Mouse (Mus musculus) lung, embryonic 15.5 days (tissue): Measurements from ENCODE around the gene Gng10. TPM values are rescaled to one million over a fixed set of nuclear protein-coding genes. Genes with fewer than 3 reads are reported as not detected.

Experiments
- ATAC-seq: fragments of 200-750 bp; cut with Nextera tagmentation; 2 replicates; pipeline ENCODE4 v1.8.0; 2017; ENCODE audit warnings: moderate number of reproducible peaks, borderline replicate concordance; ENCODE audit not compliant: low FRiP score, low TSS enrichment; ENCODE audit errors: extremely low read depth
- H3K27ac ChIP-seq: fragments of 300-500 bp; sonication (generic); 2 replicates; pipeline ENCODE4 v1.5.1; 2015; ENCODE audit warnings: moderate library complexity, mild to moderate bottlenecking, inconsistent platforms
- H3K27me3 ChIP-seq: fragments of 300-500 bp; sonication (generic); 2 replicates; pipeline ENCODE4 v1.6.1; 2015; ENCODE audit warnings: inconsistent platforms
- H3K36me3 ChIP-seq: fragments of 300-500 bp; sonication (generic); 2 replicates; pipeline ENCODE4 v1.6.1; 2015; ENCODE audit warnings: inconsistent platforms
- H3K4me1 ChIP-seq: fragments of 300-500 bp; sonication (generic); 2 replicates; pipeline ENCODE4 v1.6.1; 2015; ENCODE audit warnings: inconsistent platforms
- H3K4me2 ChIP-seq: fragments of 300-500 bp; sonication (generic); 2 replicates; pipeline ENCODE4 v1.6.1; 2015; ENCODE audit warnings: inconsistent platforms, mild to moderate bottlenecking, moderate library complexity
- H3K4me3 ChIP-seq: fragments of 300-500 bp; sonication (generic); 2 replicates; pipeline ENCODE4 v1.5.1; 2015; ENCODE audit warnings: mild to moderate bottlenecking, inconsistent platforms
- H3K9ac ChIP-seq: fragments of 300-500 bp; sonication (generic); 2 replicates; pipeline ENCODE4 v1.6.1; 2015; ENCODE audit warnings: inconsistent platforms
- H3K9me3 ChIP-seq: fragments of 300-500 bp; sonication (generic); 2 replicates; pipeline ENCODE4 v1.6.1; 2016; ENCODE audit warnings: inconsistent platforms
- WGBS: fragments of 180-500 bp; shearing (Covaris S2); methylation state at CpG from one replicate; pipeline ENCODE4 v1.1.7; 2015; 5-methylcytosine and 5-hydroxymethylcytosine counted together
- polyA plus RNA-seq: library from polyadenylated mRNA; unstranded; fragments of >200 nt; fragmentation: Nextera tagmentation; extraction: Ambion mirVana; gene quantifications from 2 replicates; pipeline ENCODE4 v1.2.1, GENCODE M21; 2015

Gene Gng10
- polyA plus RNA-seq, 1 experiment from 2014 or later: 116 TPM

GRCm38 (mm10) chr4:59089391-59089790 lies 54.5 kb downstream of the Gng10 start:
- Histone ChIP-seq H3K4me1 (no peaks in the 10 kb centered on the region), H3K4me2 (no peak overlapping the region), H3K27ac (no peak overlapping the region), H3K9ac (no peak overlapping the region), H3K9me3 (no peaks in the 10 kb centered on the region), H3K4me3 (no peak overlapping the region), H3K36me3 (no peaks in the 10 kb centered on the region), H3K27me3 (no peaks in the 10 kb centered on the region)
- 21% methylated on average over 1 of the region's 1 CpGs for WGBS
- ATAC-seq: no peak

Other genes starting within 250 kb of the Gng10 start
- not detected in 2 replicates for gene Olfr267, start 247.4 kb upstream of the Gng10 start, polyA plus RNA-seq
- 26.6 and 26.7 TPM in 2 replicates for gene Ecpas, start 122.3 kb upstream of the Gng10 start, polyA plus RNA-seq
- 0.24 and 0.36 TPM in 2 replicates for gene Zkscan16, start 91.5 kb upstream of the Gng10 start, polyA plus RNA-seq
- gene Ptgr1, start 48.0 kb upstream of the Gng10 start, polyA plus RNA-seq: 36.1 and 37.7 TPM in 2 replicates
- 12.7 and 13.1 TPM in 2 replicates for gene Dnajc25, start 40.0 kb upstream of the Gng10 start, polyA plus RNA-seq
- 12.7 and 15.2 TPM in 2 replicates for gene Gm20503, start 31.9 kb upstream of the Gng10 start, polyA plus RNA-seq
- gene AI481877, start 103.9 kb downstream of the Gng10 start, polyA plus RNA-seq: not detected in 2 replicates
- 10.0 and 12.1 TPM in 2 replicates for gene Ugcg, start 154.2 kb downstream of the Gng10 start, polyA plus RNA-seq